Mouse (Mus musculus): Measurements from ENCODE around the gene Gm20503. TPM values are rescaled to one million over a fixed set of nuclear protein-coding genes. Genes with fewer than 3 reads are reported as not detected.

The Gm20503 gene
- polyA plus RNA-seq, 1 experiment from 2014 or later, result 16.8 TPM

Other genes with a start within 250 kb of the Gm20503 start
- 0.15 TPM in 1 of 2 replicates, not detected in the other for gene Olfr267, start 215.5 kb upstream of the Gm20503 start, polyA plus RNA-seq (2016; fragmentation: Nextera tagmentation; extraction: Ambion mirVana)
- 40.8 and 46.2 TPM in 2 replicates for gene Ecpas, start 90.5 kb upstream of the Gm20503 start, polyA plus RNA-seq (2016; fragmentation: Nextera tagmentation; extraction: Ambion mirVana)
- gene Zkscan16, start 59.6 kb upstream of the Gm20503 start, polyA plus RNA-seq (2016; fragmentation: Nextera tagmentation; extraction: Ambion mirVana), result 1.1 and 1.4 TPM in 2 replicates
- 23.5 and 24.5 TPM in 2 replicates for gene Ptgr1, start 16.1 kb upstream of the Gm20503 start, polyA plus RNA-seq (2016; fragmentation: Nextera tagmentation; extraction: Ambion mirVana)
- 9.2 and 11.6 TPM in 2 replicates for gene Dnajc25, start 8.1 kb upstream of the Gm20503 start, polyA plus RNA-seq (2016; fragmentation: Nextera tagmentation; extraction: Ambion mirVana)
- 161 and 166 TPM in 2 replicates for gene Gng10, start 31.9 kb downstream of the Gm20503 start, polyA plus RNA-seq (2016; fragmentation: Nextera tagmentation; extraction: Ambion mirVana)
- 0.04 TPM in 1 of 2 replicates, not detected in the other for gene AI481877, start 135.8 kb downstream of the Gm20503 start, polyA plus RNA-seq (2016; fragmentation: Nextera tagmentation; extraction: Ambion mirVana)
- gene Ugcg, start 186.0 kb downstream of the Gm20503 start, polyA plus RNA-seq (2016; fragmentation: Nextera tagmentation; extraction: Ambion mirVana), result 14.2 and 15.1 TPM in 2 replicates